Mouse (Mus musculus): ENCODE data around the gene Cyp2e1. TPM values are rescaled to one million over a fixed set of nuclear protein-coding genes. Genes with fewer than 3 reads are reported as not detected.
"Not testable (repeated sequence)": the region's sequence is repeated elsewhere in the genome, so short reads cannot be mapped to it uniquely, and the experiment has no call there.

Gene Cyp2e1
- 1 to 10 TPM; 3.0 to 9.8 (median 4.0) TPM for total RNA-seq (2022)

- DNase-seq (ENCODE audit: low spot score), result no peak
These were observed at the start of gene Cyp2e1 for GRCm38 (mm10) chr7:140763447-140764020. Gene Cyp2e1 (plus strand): TSS chr7:140763739.

GRCm38 (mm10) chr7:140717155-140718055 is 46.1 kb upstream of the Cyp2e1 start:
- DNase-seq (ENCODE audit: low spot score), result no peak

GRCm38 (mm10) chr7:140721095-140721494 is 42.4 kb upstream of the Cyp2e1 start:
- DNase-seq (ENCODE audit: low spot score), result no peak

GRCm38 (mm10) chr7:140725558-140725957 is 38.0 kb upstream of the Cyp2e1 start:
- no peak for DNase-seq (ENCODE audit: low spot score)

- no peak for DNase-seq (ENCODE audit: low spot score)
These were observed 30.4 kb upstream of the Cyp2e1 start for GRCm38 (mm10) chr7:140733162-140733561.

- no peak for DNase-seq (ENCODE audit: low spot score)
These were observed 16.1 kb upstream of the Cyp2e1 start for GRCm38 (mm10) chr7:140747402-140747801.

- no peak for DNase-seq (ENCODE audit: low spot score)
These were observed 15.3 kb upstream of the Cyp2e1 start for GRCm38 (mm10) chr7:140748116-140748826.

GRCm38 (mm10) chr7:140748827-140749160 is 14.7 kb upstream of the Cyp2e1 start:
- no peak for DNase-seq (ENCODE audit: low spot score)

GRCm38 (mm10) chr7:140754556-140754955 is 9.0 kb upstream of the Cyp2e1 start:
- no peak for DNase-seq (ENCODE audit: low spot score)

GRCm38 (mm10) chr7:140756151-140756854 is 7.2 kb upstream of the Cyp2e1 start:
- DNase-seq (ENCODE audit: low spot score), result no peak

GRCm38 (mm10) chr7:140760647-140761046 is 2.9 kb upstream of the Cyp2e1 start:
- no peak for DNase-seq (ENCODE audit: low spot score)

GRCm38 (mm10) chr7:140765391-140765790 is 1.9 kb downstream of the Cyp2e1 start:
- not testable (repeated sequence) for DNase-seq (ENCODE audit: low spot score)

- DNase-seq (ENCODE audit: low spot score), result no peak
These were observed 2.6 kb downstream of the Cyp2e1 start for GRCm38 (mm10) chr7:140765888-140766739.

- DNase-seq (ENCODE audit: low spot score), result no peak
These were observed 17.0 kb downstream of the Cyp2e1 start for GRCm38 (mm10) chr7:140780548-140780947.

- DNase-seq (ENCODE audit: low spot score), result no peak
These were observed 24.0 kb downstream of the Cyp2e1 start, which contains the start of gene Syce1 for GRCm38 (mm10) chr7:140787406-140788052. Gene Syce1 (minus strand): TSS chr7:140787852.

- no peak for DNase-seq (ENCODE audit: low spot score)
These were observed 24.5 kb downstream of the Cyp2e1 start for GRCm38 (mm10) chr7:140788053-140788435.

- DNase-seq (ENCODE audit: low spot score), result no peak
These were observed 30.0 kb downstream of the Cyp2e1 start for GRCm38 (mm10) chr7:140793541-140793940.

GRCm38 (mm10) chr7:140797619-140798018 is 34.1 kb downstream of the Cyp2e1 start:
- DNase-seq (ENCODE audit: low spot score), result no peak

- DNase-seq (ENCODE audit: low spot score), result no peak
These were observed 34.7 kb downstream of the Cyp2e1 start for GRCm38 (mm10) chr7:140798212-140798611.

- DNase-seq (ENCODE audit: low spot score), result no peak
These were observed 39.1 kb downstream of the Cyp2e1 start for GRCm38 (mm10) chr7:140802629-140803028.

All from heart, adult 8-10 months (tissue).